Mouse (Mus musculus): ENCODE results near the gene Mtfp1.

- TF ChIP-seq GATA1 (IDR thresholded peaks at IDR 0.05; ENCODE audit: borderline replicate concordance, low read length) (no peak), FLI1 (IDR thresholded peaks at IDR 0.05; ENCODE audit: low read length) (no peak)
Observed at GRCm38 (mm10) chr11:4138964-4139363, 43.7 kb upstream of the Mtfp1 start.
